Mouse (Mus musculus): ENCODE measurements around the gene Fchsd2. TPM values are rescaled to one million over a fixed set of nuclear protein-coding genes. Genes with fewer than 3 reads are reported as not detected.

Fchsd2 gene
- total and polyA plus RNA-seq, 2 experiments: 8.9 to 43.0 TPM

DNA sequence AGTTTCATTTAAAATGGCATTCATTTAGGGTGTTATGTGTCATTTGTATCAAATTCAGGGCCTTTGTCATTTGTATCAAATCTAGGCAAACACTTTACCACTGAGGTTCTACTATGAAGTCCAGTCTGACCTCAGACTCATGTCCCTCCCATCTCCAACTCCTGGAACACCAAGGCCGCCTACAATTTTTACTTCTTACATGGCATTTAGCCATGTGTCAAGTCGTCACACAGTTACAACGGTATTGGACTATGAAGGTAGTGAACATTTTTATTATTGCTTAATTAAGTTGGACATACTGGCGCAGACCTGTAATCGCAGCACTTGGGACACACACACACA is 217.3 kb downstream of the Fchsd2 start:
- Histone ChIP-seq H3K27ac (replicated peaks; ENCODE audit: insufficient read depth, low read depth, low read length) (peak overlapping the region; percentile 96), H3K4me3 (ENCODE audit: insufficient read depth, low read depth, low read length) (peak overlapping the region; percentile 67), H3K79me2 (ENCODE audit: control insufficient read depth, insufficient read depth, low read length) (no peaks in the 10 kb centered on the region), H3K9ac (ENCODE audit: low read depth, low read length) (peak overlapping the region; percentile 88), H3K27me3 (ENCODE audit: control insufficient read depth, insufficient read depth, low read length) (no peaks in the 10 kb centered on the region), H3K4me1 (ENCODE audit: control insufficient read depth, insufficient read depth, low read length) (no peaks in the 10 kb centered on the region), H3K36me3 (ENCODE audit: control insufficient read depth, insufficient read depth, low read length) (no peaks in the 10 kb centered on the region)
- WGBS: 9% methylated on average over 5 of the region's 5 CpGs
- TF ChIP-seq CTCF (IDR thresholded peaks at IDR 0.05; ENCODE audit: low read depth, low read length): no peak
- TF ChIP-seq POLR2A (IDR thresholded peaks at IDR 0.05; ENCODE audit: extremely low read depth, insufficient read depth, low read length): no peak
- DNase-seq (ENCODE audit: extremely low read depth, low read depth, low spot score): no peak

DNA sequence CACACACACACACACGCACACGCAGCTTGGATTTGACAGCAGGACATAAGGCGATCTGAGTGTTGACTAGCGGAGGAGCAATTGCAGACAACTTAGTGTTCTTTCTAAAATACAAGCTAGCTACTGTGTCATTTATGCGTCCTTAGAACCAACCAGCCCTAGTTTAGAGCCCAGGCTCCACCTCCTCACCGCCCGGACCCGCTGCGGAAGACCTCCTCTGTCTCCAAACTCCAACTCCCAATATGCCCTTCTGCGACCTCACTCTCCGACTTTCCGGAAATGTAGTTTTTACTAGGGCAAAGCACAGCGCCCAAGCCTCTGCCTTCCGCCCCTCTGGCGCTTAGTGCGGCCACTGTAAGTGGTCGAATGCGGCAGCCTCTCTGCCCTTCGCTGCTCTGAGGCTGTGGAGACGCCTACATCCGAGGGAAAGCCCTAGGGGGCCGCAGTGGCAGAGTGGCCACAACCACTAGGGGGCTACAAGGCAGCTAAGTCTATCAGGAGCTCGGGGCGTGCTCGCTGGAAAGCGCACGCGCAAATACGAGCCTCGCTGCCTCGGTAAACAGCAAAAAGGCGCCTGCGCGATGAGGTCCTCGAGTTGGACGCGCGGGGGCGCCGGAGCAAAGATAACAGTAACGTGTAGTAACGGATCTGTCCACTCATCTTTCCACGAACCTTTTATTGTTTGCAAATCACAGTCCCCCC is 217.8 kb downstream of the Fchsd2 start:
- peak; percentile 56; the same call in 1 of the 2 replicates for TF ChIP-seq POLR2A (IDR thresholded peaks at IDR 0.05; ENCODE audit: extremely low read depth, insufficient read depth, low read length)
- TF ChIP-seq CTCF (IDR thresholded peaks at IDR 0.05; ENCODE audit: low read depth, low read length): peak; percentile 77
- WGBS: under 1% methylated on average over 43 of the region's 43 CpGs

DNA sequence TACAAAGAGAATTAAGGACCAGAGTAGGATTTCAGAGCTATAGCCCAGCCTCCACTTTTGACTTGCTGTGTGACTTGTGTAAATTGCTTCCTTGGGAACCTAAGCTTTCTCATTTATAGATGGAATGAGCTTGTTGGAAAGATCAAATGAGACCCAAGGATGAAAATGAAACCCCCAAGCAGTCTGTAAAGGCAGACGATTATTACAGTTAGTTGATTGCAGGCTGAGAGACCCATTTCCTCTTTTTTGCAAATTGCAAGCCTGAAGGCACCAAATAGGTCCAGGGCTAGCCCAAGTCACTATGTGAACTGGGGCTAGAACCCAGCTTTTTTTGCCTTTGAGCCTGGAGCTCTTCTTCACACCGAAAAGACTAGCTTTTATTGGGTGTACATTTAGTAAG is 218.4 kb downstream of the Fchsd2 start:
- 25% methylated on average over 2 of the region's 2 CpGs for WGBS
- DNase-seq (ENCODE audit: extremely low read depth, low read depth, low spot score): no peak
- Histone ChIP-seq H3K36me3 (ENCODE audit: control insufficient read depth, insufficient read depth, low read length) (no peaks in the 10 kb centered on the region), H3K27me3 (ENCODE audit: control insufficient read depth, insufficient read depth, low read length) (no peaks in the 10 kb centered on the region), H3K79me2 (ENCODE audit: control insufficient read depth, insufficient read depth, low read length) (no peaks in the 10 kb centered on the region), H3K9ac (ENCODE audit: low read depth, low read length) (no peak overlapping the region; the same call in 1 of the 2 replicates), H3K4me1 (ENCODE audit: control insufficient read depth, insufficient read depth, low read length) (no peaks in the 10 kb centered on the region), H3K27ac (replicated peaks; ENCODE audit: insufficient read depth, low read depth, low read length) (peak overlapping the region; percentile 9; the same call in 1 of the 2 replicates), H3K4me3 (ENCODE audit: insufficient read depth, low read depth, low read length) (no peak overlapping the region)
- TF ChIP-seq POLR2A (IDR thresholded peaks at IDR 0.05; ENCODE audit: extremely low read depth, insufficient read depth, low read length) (no peak), CTCF (IDR thresholded peaks at IDR 0.05; ENCODE audit: low read depth, low read length) (no peak)

More for the DNA sequence above, 217.8 kb downstream of the Fchsd2 start:
- H3K4me1 ChIP-seq (ENCODE audit: control insufficient read depth, insufficient read depth, low read length): no peaks in the 10 kb centered on the region
- peak overlapping the region; percentile 88 for H3K9ac ChIP-seq (ENCODE audit: low read depth, low read length)
- H3K36me3 ChIP-seq (ENCODE audit: control insufficient read depth, insufficient read depth, low read length): no peaks in the 10 kb centered on the region
- peak overlapping the region; percentile 67 for H3K4me3 ChIP-seq (ENCODE audit: insufficient read depth, low read depth, low read length)
- peak; percentile 93 for DNase-seq (ENCODE audit: extremely low read depth, low read depth, low spot score)
- no peaks in the 10 kb centered on the region for H3K79me2 ChIP-seq (ENCODE audit: control insufficient read depth, insufficient read depth, low read length)
- no peaks in the 10 kb centered on the region for H3K27me3 ChIP-seq (ENCODE audit: control insufficient read depth, insufficient read depth, low read length)
- H3K27ac ChIP-seq (replicated peaks; ENCODE audit: insufficient read depth, low read depth, low read length): peak overlapping the region; percentile 96

DNA sequence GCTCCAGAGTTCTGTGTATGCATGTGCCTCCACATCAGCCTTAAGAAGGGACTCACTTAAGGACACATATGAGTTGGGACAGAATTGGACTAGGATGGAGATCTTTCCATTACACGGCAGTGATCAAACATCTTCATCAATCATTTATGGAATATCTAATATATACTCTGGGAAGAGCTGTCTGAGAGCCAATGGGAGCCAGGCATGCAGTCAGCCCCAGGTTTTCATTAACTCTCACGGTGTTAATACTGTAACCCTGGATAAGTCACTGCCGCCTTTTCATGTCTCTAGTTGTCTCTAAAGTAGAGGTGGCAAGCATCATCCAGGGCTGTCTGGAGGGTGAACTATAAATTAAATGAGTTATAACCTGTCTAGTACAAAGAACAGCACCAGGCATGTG is 220.4 kb downstream of the Fchsd2 start:
- TF ChIP-seq CTCF (IDR thresholded peaks at IDR 0.05; ENCODE audit: low read depth, low read length): no peak
- no peak for TF ChIP-seq POLR2A (IDR thresholded peaks at IDR 0.05; ENCODE audit: extremely low read depth, insufficient read depth, low read length)
- no peaks in the 10 kb centered on the region for H3K4me1 ChIP-seq (ENCODE audit: control insufficient read depth, insufficient read depth, low read length)

DNA sequence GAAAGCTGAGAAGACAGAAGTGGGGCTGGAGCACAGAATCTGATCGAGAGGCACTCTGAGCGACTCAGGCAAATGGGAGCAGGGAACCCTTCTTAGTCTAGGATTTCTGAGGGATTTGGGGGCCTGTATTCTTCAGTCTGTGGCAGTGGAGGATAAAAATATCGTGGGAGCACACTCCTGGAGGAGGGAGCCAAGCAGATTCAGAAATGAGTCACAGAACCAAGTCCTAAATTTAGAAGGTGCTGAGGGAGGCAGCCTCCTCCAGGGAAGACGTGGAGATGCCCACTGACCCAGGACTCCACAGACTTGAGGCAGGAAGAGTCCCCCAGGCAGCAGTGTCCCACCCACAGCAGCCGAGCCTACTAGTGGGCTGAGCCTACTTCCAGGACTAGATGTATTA is 221.7 kb downstream of the Fchsd2 start:
- Histone ChIP-seq H3K79me2 (ENCODE audit: control insufficient read depth, insufficient read depth, low read length) (no peaks in the 10 kb centered on the region), H3K4me1 (ENCODE audit: control insufficient read depth, insufficient read depth, low read length) (0 out of 2 replicates have a peak, but pooled peaks cover 1% of the 10 kb centered on the region), H3K27me3 (ENCODE audit: control insufficient read depth, insufficient read depth, low read length) (no peaks in the 10 kb centered on the region), H3K4me3 (ENCODE audit: insufficient read depth, low read depth, low read length) (no peak overlapping the region), H3K9ac (ENCODE audit: low read depth, low read length) (no peak overlapping the region), H3K36me3 (ENCODE audit: control insufficient read depth, insufficient read depth, low read length) (no peaks in the 10 kb centered on the region), H3K27ac (replicated peaks; ENCODE audit: insufficient read depth, low read depth, low read length) (no peak overlapping the region)
- 82% methylated on average over 5 of the region's 5 CpGs for WGBS
- TF ChIP-seq POLR2A (IDR thresholded peaks at IDR 0.05; ENCODE audit: extremely low read depth, insufficient read depth, low read length) (no peak), CTCF (IDR thresholded peaks at IDR 0.05; ENCODE audit: low read depth, low read length) (no peak)
- no peak for DNase-seq (ENCODE audit: extremely low read depth, low read depth, low spot score)

More for the DNA sequence above, 220.4 kb downstream of the Fchsd2 start:
- Histone ChIP-seq H3K27me3 (ENCODE audit: control insufficient read depth, insufficient read depth, low read length) (no peaks in the 10 kb centered on the region), H3K27ac (replicated peaks; ENCODE audit: insufficient read depth, low read depth, low read length) (no peak overlapping the region), H3K79me2 (ENCODE audit: control insufficient read depth, insufficient read depth, low read length) (no peaks in the 10 kb centered on the region), H3K9ac (ENCODE audit: low read depth, low read length) (no peak overlapping the region), H3K36me3 (ENCODE audit: control insufficient read depth, insufficient read depth, low read length) (no peaks in the 10 kb centered on the region), H3K4me3 (ENCODE audit: insufficient read depth, low read depth, low read length) (no peak overlapping the region)
- DNase-seq (ENCODE audit: extremely low read depth, low read depth, low spot score): no peak
- WGBS: 39% methylated on average over 3 of the region's 3 CpGs

DNA sequence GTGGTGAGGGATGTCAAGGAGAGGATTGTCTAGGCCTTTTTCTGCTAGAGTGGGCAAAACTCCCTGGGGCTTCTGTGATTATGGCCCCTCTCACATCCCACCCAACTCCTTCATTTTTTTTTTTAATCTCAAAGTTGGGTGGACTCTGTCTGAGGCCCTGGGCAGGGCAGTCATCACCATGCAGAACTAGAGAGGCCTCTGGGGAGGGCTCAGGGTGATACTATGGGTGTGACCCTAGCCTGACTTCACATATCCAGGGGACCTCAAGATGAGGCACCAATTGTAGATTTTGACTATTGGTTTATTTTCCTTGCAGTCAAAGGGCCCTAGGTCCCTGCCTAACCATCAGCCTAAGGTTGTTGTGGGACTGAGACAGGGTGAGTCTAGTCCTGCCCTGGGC is 223.0 kb downstream of the Fchsd2 start:
- no peak overlapping the region for H3K9ac ChIP-seq (ENCODE audit: low read depth, low read length)
- no peak overlapping the region for H3K27ac ChIP-seq (replicated peaks; ENCODE audit: insufficient read depth, low read depth, low read length)
- H3K4me1 ChIP-seq (ENCODE audit: control insufficient read depth, insufficient read depth, low read length): peaks cover 6% of the 10 kb centered on the region
- H3K27me3 ChIP-seq (ENCODE audit: control insufficient read depth, insufficient read depth, low read length): no peaks in the 10 kb centered on the region
- no peak overlapping the region for H3K4me3 ChIP-seq (ENCODE audit: insufficient read depth, low read depth, low read length)
- DNase-seq (ENCODE audit: extremely low read depth, low read depth, low spot score): no peak
- H3K36me3 ChIP-seq (ENCODE audit: control insufficient read depth, insufficient read depth, low read length): no peaks in the 10 kb centered on the region
- H3K79me2 ChIP-seq (ENCODE audit: control insufficient read depth, insufficient read depth, low read length): no peaks in the 10 kb centered on the region
- TF ChIP-seq POLR2A (IDR thresholded peaks at IDR 0.05; ENCODE audit: extremely low read depth, insufficient read depth, low read length) (no peak), CTCF (IDR thresholded peaks at IDR 0.05; ENCODE audit: low read depth, low read length) (no peak)
